Mouse (Mus musculus): Measurements from ENCODE around the gene Odf4. TPM values are rescaled to one million over a fixed set of nuclear protein-coding genes. Genes with fewer than 3 reads are reported as not detected.

The Odf4 gene
- total RNA-seq, 2 experiments from 2014 or later: not detected

GRCm38 (mm10) chr11:68874841-68875240, 52.0 kb downstream of the Odf4 start:
- peak; percentile 58 to 63 for DNase-seq (ENCODE audit: low spot score in 2 of 2)

Other genes with a start within 250 kb of the Odf4 start
- gene Myh10, start 235.5 kb downstream of the Odf4 start, total RNA-seq (2021): 100 to 1,000 TPM; 200 to 219 TPM
- gene Ndel1, start 55.2 kb downstream of the Odf4 start, total RNA-seq (2021): 100 to 1,000 TPM; 110 to 127 TPM
- gene Rnf222, start 38.5 kb downstream of the Odf4 start, total RNA-seq (2021): not detected
- gene Rpl26, start 25.5 kb downstream of the Odf4 start, total RNA-seq (2021): 100 to 1,000 TPM; 894 to 903 TPM
- gene Arhgef15, start 30.4 kb upstream of the Odf4 start, total RNA-seq (2021): 10 to 100 TPM; 20.4 to 24.0 TPM
- gene Slc25a35, start 41.0 kb upstream of the Odf4 start, total RNA-seq (2021): 1 to 10 TPM; 5.6 to 6.7 TPM
- 10 to 100 TPM; 17.8 to 18.2 TPM for gene Rangrf, start 48.1 kb upstream of the Odf4 start, total RNA-seq (2021)
- gene Pfas, start 81.4 kb upstream of the Odf4 start, total RNA-seq (2021): 10 to 100 TPM; 26.1 to 26.2 TPM
- gene Ctc1, start 88.8 kb upstream of the Odf4 start, total RNA-seq (2021): 10 to 100 TPM; 37.8 to 46.0 TPM
- gene Aurkb, start 118.6 kb upstream of the Odf4 start, total RNA-seq (2021): under 1 TPM in 1 of 2 experiments, not detected in 1; 0.30 TPM
- gene Borcs6, start 132.6 kb upstream of the Odf4 start, total RNA-seq (2021): 10 to 100 TPM; 35.2 to 38.0 TPM
- gene Tmem107, start 143.7 kb upstream of the Odf4 start, total RNA-seq (2021): 10 to 100 TPM; 23.6 to 26.8 TPM
- 1,000 to 10,000 TPM; 1,053 to 1,091 TPM for gene Vamp2, start 161.4 kb upstream of the Odf4 start, total RNA-seq (2021)
- gene Per1, start 168.1 kb upstream of the Odf4 start, total RNA-seq (2021): 100 to 1,000 TPM; 129 to 133 TPM
- under 1 TPM; 0.42 to 0.79 TPM for gene Hes7, start 193.3 kb upstream of the Odf4 start, total RNA-seq (2021)
- under 1 TPM; 0.53 to 0.98 TPM for gene 9130213A22Rik, start 195.5 kb upstream of the Odf4 start, total RNA-seq (2021)
- 1 to 10 TPM; 4.4 to 6.8 TPM for gene Aloxe3, start 198.8 kb upstream of the Odf4 start, total RNA-seq (2021)
- 10 to 100 TPM in 1 of 2 experiments, 1 to 10 TPM in 1; 9.8 to 13.7 TPM for gene Alox12b, start 229.9 kb upstream of the Odf4 start, total RNA-seq (2021)